Mouse (Mus musculus): Measurements from ENCODE around the gene Lca5l. TPM values are rescaled to one million over a fixed set of nuclear protein-coding genes. Genes with fewer than 3 reads are reported as not detected.
A peak's percentile ranks its signal among the peaks of the same experiment; 100 is the strongest.

Gene Lca5l
- total RNA-seq, 2 experiments from 2014 or later = 0.84 to 1.0 TPM

- DNase-seq = no peak
- intact Hi-C loops (cut with DNase I; ENCODE audit: low total_unique reads) = loop anchor here (5.0 kb wide), 1 partner anchor 41 kb away; no protein-coding TSS in a partner anchor
Measured at GRCm38 (mm10) chr16:96128466-96128865, 63.6 kb downstream of the Lca5l start.

- DNase-seq = peak; percentile 99
- intact Hi-C loops (cut with DNase I; ENCODE audit: low total_unique reads) = loop anchor here (5.0 kb wide), 1 partner anchor 40 kb away; no protein-coding TSS in a partner anchor
Measured at GRCm38 (mm10) chr16:96127657-96128344, 64.3 kb downstream of the Lca5l start, which contains the start of gene Hmgn1. Gene Hmgn1 (minus strand): TSS chr16:96127729.

GRCm38 (mm10) chr16:96127288-96127656, 64.8 kb downstream of the Lca5l start:
- no peak for DNase-seq
- intact Hi-C loops (cut with DNase I; ENCODE audit: low total_unique reads) = loop anchor here (5.0 kb wide), 1 partner anchor 40 kb away; no protein-coding TSS in a partner anchor

GRCm38 (mm10) chr16:96126684-96127171, 65.3 kb downstream of the Lca5l start:
- DNase-seq = no peak
- intact Hi-C loops (cut with DNase I; ENCODE audit: low total_unique reads) = loop anchor here (5.0 kb wide), 1 partner anchor 39 kb away; no protein-coding TSS in a partner anchor

- intact Hi-C loops (cut with DNase I; ENCODE audit: low total_unique reads) = no loop called here
Measured at GRCm38 (mm10) chr16:96120022-96120623, 71.9 kb downstream of the Lca5l start.

GRCm38 (mm10) chr16:96114729-96115128, 77.3 kb downstream of the Lca5l start:
- intact Hi-C loops (cut with DNase I; ENCODE audit: low total_unique reads) = no loop called here
- DNase-seq = no peak

More at GRCm38 (mm10) chr16:96120022-96120623, 71.9 kb downstream of the Lca5l start:
- no peak for DNase-seq

- DNase-seq = no peak
- intact Hi-C loops (cut with DNase I; ENCODE audit: low total_unique reads) = no loop called here
Measured at GRCm38 (mm10) chr16:96112769-96113168, 79.3 kb downstream of the Lca5l start.

GRCm38 (mm10) chr16:96110655-96111345, 81.3 kb downstream of the Lca5l start:
- no peak for DNase-seq
- intact Hi-C loops (cut with DNase I; ENCODE audit: low total_unique reads) = no loop called here

GRCm38 (mm10) chr16:96109673-96110072, 82.4 kb downstream of the Lca5l start:
- DNase-seq = no peak
- intact Hi-C loops (cut with DNase I; ENCODE audit: low total_unique reads) = no loop called here

Other genes starting within 250 kb of the Lca5l start
- gene Psmg1, start 201.3 kb downstream of the Lca5l start, total RNA-seq (2021) = 10 to 100 TPM; 12.2 to 12.8 TPM
- gene Brwd1, start 109.7 kb downstream of the Lca5l start, total RNA-seq (2021) = 10 to 100 TPM; 65.9 to 72.2 TPM
- 10 to 100 TPM; 34.2 to 66.6 TPM for gene Hmgn1, start 64.5 kb downstream of the Lca5l start, total RNA-seq (2021)
- gene Wrb, start 46.9 kb downstream of the Lca5l start, total RNA-seq (2021) = 1 to 10 TPM; 6.5 to 7.8 TPM
- gene Sh3bgr, start 8.2 kb upstream of the Lca5l start, total RNA-seq (2021) = 1,000 to 10,000 TPM in 1 of 2 experiments, 100 to 1,000 TPM in 1; 977 to 1,012 TPM
- under 1 TPM; 0.11 to 0.23 TPM for gene B3galt5, start 43.5 kb upstream of the Lca5l start, total RNA-seq (2021)